Mouse (Mus musculus): Measurements from ENCODE around the gene Plch2.

DNA sequence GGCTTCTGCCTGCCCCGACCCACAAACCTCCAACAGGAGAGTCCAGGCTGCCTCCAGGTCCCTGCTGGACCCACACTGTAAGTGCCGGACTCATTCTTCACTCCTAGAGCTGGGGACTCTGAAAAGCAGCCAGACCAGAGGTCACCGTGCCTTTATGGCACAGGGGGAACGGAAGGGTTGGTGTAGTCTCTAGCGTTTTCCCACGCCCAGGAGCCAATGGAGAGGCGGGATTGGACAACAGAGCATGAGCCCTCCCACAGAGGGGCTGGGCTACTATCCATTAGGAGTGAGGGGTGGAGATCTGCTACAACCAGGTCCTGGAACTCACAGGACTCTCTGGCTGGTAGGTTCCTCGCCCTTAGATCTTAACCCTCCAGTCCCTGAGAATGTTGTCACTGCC, 110.3 kb downstream of the Plch2 start:
- no peak for TF ChIP-seq CTCF (IDR thresholded peaks at IDR 0.05; ENCODE audit: low read depth)
- no peak for TF ChIP-seq EP300 (IDR thresholded peaks at IDR 0.05; ENCODE audit: low read depth)

Measured in liver, embryonic 14.5 days (tissue).